Mouse (Mus musculus): ENCODE results near the gene Tasp1. TPM values are rescaled to one million over a fixed set of nuclear protein-coding genes. Genes with fewer than 3 reads are reported as not detected.
"Not testable (repeated sequence)": the region's sequence is repeated elsewhere in the genome, so short reads cannot be mapped to it uniquely, and the experiment has no call there.

The Tasp1 gene
- total RNA-seq, 2 experiments from 2014 or later = 4.5 to 4.7 TPM

DNA sequence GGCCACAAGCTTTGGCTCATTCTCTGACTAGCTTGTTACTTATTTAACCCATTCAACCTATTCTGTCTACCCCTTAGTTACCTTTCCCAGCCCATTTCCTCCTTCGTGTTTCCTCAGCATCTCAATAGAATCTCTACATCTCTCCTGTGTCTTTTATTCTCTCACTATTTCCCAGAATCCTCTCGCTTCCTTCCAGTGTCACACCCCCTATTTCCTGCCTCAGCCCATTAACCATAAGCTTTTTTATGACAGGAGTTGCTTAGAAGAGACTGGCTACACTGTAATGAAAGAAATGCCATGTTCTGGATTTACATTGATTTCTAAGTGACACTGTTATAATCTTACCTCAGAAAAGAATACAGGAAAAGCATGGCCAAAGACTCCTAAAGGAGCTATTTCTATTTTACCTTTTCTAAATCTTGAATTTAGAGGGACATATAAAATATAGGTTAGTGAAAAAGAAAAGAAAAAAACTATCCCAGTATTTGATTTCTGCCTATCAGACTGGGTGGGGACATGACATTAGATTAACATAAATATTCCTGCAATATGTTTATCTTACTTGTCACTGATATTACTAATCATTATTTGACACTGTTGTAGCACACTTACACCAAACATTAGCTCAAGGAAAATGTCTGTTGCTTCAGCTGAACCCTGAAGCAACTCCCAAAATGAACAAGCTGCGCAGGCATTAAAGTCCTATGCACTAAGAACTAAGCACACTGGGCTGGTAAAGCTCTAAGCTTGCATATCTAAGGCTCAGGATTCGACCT lies 6.3 kb downstream of the Tasp1 start:
- intact Hi-C loops (cut with DNase I; ENCODE audit: low total_unique reads) = no loop called here
- no peak for DNase-seq

DNA sequence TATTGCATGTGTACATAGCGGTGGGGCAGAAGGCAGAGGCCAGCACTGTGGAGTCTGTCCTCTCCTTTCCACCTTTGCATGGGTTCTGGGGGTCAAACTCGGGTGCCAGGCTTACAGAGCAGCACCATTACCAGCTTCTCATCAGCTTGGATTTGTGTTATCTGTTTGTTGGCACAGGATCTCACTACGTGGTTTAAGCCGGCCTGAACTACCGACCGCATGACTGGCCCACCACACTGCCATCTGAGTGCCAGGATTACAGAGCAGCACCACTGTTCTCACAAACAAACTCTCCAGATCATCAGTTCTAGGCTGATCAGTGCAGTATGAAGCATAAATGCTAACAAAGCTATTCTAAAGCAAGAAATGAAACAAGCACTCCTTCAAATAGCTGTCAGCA lies 8.5 kb downstream of the Tasp1 start:
- no peak for DNase-seq
- intact Hi-C loops (cut with DNase I; ENCODE audit: low total_unique reads) = no loop called here

GRCm38 (mm10) chr2:140051607-140052126 lies 14.9 kb downstream of the Tasp1 start:
- DNase-seq = no peak
- intact Hi-C loops (cut with DNase I; ENCODE audit: low total_unique reads) = no loop called here

DNA sequence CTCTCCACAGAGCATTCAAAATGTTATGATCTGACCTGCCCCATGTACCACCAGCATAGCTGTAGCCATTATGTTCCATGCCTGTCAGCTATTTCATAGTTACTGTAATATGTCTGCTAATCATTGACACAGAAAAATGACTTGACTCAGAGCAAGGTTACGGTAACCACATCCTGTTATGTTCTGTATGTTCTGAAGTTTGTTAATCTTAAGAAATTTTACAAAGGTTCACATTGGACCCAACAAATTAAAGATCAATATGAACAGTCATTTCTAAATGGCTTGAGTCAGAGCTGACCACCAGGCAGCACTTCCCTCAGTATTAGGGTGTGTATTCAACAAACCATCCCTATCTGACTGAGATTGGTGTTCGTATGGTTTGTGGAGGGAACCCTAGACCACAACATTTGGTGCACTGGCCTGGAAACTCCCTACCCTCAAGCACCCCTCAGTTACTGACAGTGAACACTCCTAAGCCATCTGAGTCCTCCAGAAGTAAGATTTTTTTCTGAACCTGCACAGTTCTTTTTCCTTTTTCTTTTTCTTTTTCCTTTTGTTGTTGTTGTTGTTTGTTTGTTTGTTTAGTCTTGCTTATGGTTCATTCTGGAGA lies 24.0 kb downstream of the Tasp1 start:
- DNase-seq = no peak

GRCm38 (mm10) chr2:140042081-140042480 lies 24.5 kb downstream of the Tasp1 start:
- intact Hi-C loops (cut with DNase I; ENCODE audit: low total_unique reads) = no loop called here
- DNase-seq = no peak

More for the DNA sequence above, 24.0 kb downstream of the Tasp1 start:
- intact Hi-C loops (cut with DNase I; ENCODE audit: low total_unique reads) = no loop called here

DNA sequence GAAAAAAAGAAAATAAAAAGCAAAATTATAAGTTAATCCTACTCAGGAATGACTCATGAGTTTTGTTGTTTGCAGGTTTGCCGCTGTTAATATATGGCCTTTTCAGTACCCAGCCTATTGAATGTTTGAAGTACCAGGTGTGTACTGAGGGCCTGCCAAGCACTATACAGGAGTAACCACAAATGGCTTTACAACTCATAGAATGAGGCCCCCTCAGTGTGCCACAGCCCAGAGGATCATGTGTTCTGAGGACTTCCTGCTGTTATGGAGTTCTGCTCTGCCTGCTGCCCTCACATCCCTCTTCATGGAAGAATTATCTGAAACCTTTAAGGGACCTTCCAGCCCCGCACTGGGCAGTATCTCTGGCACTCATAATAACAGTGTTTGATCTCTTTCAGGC lies 29.1 kb downstream of the Tasp1 start:
- intact Hi-C loops (cut with DNase I; ENCODE audit: low total_unique reads) = no loop called here

DNA sequence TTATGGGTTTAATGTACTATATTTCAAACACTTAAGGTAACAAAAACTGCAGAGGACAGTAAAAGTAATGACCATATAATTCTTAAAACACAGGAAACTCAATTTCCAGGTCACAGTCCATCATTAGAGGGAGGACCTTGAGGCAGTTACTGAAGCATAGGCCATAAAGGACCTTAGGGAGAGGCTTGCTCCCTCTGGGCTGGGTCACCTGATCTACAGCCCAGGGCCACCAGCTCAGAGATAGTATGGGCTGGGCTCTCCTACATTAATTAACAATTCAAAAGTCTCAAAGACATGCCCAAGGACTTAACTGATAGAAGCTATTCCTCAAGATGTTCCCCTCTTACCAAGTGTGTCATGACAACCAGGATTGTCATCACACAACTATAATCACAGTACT lies 29.8 kb downstream of the Tasp1 start:
- intact Hi-C loops (cut with DNase I; ENCODE audit: low total_unique reads) = no loop called here
- DNase-seq = no peak

More for the DNA sequence above, 29.1 kb downstream of the Tasp1 start:
- DNase-seq = no peak

DNA sequence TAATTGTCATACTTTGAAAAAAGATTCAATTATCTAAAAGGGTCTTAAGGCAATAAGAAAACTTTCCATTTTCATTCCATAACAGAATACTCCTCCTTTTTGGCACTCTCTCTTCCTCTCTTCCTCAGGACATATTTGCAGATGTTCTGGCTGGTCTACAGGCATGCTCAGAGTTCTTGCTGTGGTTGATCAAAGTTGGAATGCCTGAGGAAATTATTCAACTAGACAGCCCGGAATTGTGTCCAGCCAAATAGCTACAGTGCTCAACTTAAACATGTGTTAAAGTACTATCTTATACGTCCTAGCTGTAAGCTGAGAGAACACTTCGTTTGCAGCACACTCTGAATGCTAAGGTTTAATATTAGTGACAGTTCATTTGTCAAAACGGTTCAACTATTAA lies 41.7 kb downstream of the Tasp1 start:
- no peak for DNase-seq
- intact Hi-C loops (cut with DNase I; ENCODE audit: low total_unique reads) = no loop called here

DNA sequence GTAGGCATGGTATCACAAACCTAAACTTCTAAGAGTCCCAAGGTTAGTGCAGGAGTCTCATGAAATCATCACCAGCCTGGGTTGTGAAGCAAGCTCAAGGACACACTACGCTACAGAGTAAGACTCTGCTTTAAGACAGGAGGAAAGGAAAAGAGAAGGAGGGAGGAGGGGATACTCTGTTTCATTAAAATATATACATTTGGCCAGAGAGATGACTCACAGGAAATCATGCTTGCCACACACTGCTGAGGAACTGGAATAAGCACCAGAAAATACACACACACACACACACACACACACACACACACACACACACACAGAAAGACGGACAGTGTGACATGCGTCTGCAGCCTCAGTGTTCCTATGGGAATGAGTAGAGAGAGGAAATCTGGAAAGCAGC lies 59.2 kb downstream of the Tasp1 start:
- DNase-seq = no peak
- intact Hi-C loops (cut with DNase I; ENCODE audit: low total_unique reads) = no loop called here

DNA sequence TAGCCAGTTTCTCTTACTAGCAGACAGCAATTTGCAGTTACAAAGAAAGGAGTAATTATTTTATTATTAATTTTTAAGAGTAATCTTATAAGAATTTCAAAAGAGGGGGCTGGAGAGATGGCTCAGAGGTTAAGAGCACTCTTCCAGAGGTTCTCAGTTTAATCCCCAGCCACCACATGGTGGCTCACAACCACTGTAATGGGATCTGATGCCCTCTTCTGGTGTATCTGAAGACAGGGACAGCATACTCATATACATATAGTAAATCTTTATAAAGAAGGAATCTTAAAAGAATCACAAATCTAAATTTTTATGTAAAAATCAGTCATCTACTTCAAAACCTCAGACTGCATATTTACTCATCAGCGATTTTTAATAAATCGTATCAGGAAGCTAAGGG lies 68.4 kb downstream of the Tasp1 start:
- intact Hi-C loops (cut with DNase I; ENCODE audit: low total_unique reads) = no loop called here
- DNase-seq = no peak

DNA sequence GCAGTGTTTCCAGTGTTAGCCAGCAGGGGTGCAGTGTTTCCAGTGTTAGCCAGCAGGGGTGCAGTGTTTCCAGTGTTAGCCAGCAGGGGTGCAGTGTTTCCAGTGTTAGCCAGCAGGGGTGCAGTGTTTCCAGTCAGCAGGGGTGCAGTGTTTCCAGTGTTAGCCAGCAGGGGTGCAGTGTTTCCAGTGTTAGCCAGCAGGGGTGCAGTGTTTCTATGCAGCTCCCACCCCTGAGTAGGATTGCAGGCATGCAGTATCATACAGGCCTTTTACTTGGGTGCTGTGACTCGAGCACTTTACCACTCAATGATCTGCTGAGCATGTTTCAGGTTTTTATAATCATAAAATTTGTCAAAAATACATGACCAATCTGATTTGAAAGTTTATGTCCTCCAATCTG lies 76.7 kb downstream of the Tasp1 start:
- intact Hi-C loops (cut with DNase I; ENCODE audit: low total_unique reads); DNase-seq: not testable (repeated sequence)

- intact Hi-C loops (cut with DNase I; ENCODE audit: low total_unique reads) = loop anchor here (10.0 kb wide), 1 partner anchor 193 kb away; no protein-coding TSS in a partner anchor
- no peak for DNase-seq
Observed at GRCm38 (mm10) chr2:139967451-139967850, 99.2 kb downstream of the Tasp1 start.

GRCm38 (mm10) chr2:139966288-139966687 lies 100.3 kb downstream of the Tasp1 start:
- DNase-seq = peak; percentile 12
- intact Hi-C loops (cut with DNase I; ENCODE audit: low total_unique reads) = loop anchor here (10.0 kb wide), 1 partner anchor 191 kb away; no protein-coding TSS in a partner anchor

GRCm38 (mm10) chr2:139948843-139949242 lies 117.8 kb downstream of the Tasp1 start:
- intact Hi-C loops (cut with DNase I; ENCODE audit: low total_unique reads) = no loop called here
- no peak for DNase-seq

- intact Hi-C loops (cut with DNase I; ENCODE audit: low total_unique reads) = no loop called here
- no peak for DNase-seq
Observed at GRCm38 (mm10) chr2:139937581-139937980, 129.0 kb downstream of the Tasp1 start.

DNA sequence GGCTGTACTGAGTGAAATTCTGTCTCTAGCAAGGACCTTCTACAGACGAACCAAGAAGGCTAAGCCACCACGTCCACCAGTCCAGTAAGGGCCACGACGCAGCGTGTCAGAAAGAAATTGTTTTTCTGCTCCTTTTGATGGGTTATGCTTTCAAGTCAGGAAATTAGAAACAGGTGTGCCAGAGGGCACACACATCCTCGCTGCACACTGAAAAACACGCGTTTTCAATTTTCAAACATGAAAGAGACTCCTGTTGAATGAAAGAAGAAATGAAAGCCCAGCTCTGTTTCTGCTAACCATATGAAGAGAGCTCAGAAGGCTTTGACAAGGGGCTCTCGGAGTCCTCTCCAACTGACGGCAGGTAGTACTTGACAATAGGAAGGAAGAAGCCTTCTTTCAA lies 132.0 kb downstream of the Tasp1 start:
- no peak for DNase-seq
- intact Hi-C loops (cut with DNase I; ENCODE audit: low total_unique reads) = no loop called here

DNA sequence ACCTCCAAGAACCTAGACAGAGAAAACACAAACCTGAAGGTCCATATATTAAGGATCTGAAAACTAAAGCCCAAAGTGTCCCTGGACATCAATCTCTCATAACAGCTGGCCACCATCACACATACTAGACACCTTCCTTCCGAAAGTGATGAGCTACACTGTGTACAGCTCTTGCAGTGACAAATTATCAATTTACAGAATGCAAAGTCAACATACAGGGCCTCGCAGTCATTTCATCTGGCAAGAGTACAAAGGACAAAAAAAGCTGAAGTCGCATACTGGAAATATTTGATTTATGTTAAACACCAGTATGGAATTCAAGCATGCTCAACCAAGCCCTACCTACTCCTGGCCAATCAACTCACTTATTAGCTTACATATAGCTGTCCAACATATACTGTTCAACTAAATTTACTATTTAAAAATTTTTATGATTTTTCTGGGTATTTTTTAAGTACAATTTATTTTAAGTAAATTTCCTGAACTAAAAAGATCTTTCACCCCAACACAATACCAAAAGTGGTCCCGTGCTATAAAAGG lies 132.5 kb downstream of the Tasp1 start:
- intact Hi-C loops (cut with DNase I; ENCODE audit: low total_unique reads) = no loop called here

DNA sequence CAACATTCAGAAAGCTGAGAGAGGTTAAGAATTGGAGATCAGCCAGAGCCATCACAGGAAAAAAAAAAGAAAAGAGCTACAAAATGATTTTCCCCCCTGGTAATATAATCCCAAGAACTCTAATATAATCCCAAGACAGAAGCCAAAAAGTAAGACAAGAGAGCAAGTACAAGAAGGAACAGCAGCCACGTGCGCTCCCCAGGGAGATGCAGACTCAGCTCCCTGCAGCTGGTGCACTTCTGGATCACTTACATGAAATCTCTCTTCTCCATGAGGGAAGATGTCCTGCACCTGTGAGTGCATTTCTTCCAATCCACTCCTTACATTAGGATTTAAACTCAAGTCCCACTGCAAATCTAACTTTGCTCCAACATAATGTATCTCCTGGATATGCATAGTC lies 134.4 kb downstream of the Tasp1 start:
- intact Hi-C loops (cut with DNase I; ENCODE audit: low total_unique reads) = no loop called here
- peak; percentile 8 for DNase-seq

More for the DNA sequence above, 132.5 kb downstream of the Tasp1 start:
- DNase-seq = no peak

- intact Hi-C loops (cut with DNase I; ENCODE audit: low total_unique reads) = no loop called here
- DNase-seq = no peak
Observed at GRCm38 (mm10) chr2:139924937-139925336, 141.7 kb downstream of the Tasp1 start.

- intact Hi-C loops (cut with DNase I; ENCODE audit: low total_unique reads); DNase-seq: not testable (repeated sequence)
Observed at GRCm38 (mm10) chr2:139921395-139921794, 145.2 kb downstream of the Tasp1 start.

DNA sequence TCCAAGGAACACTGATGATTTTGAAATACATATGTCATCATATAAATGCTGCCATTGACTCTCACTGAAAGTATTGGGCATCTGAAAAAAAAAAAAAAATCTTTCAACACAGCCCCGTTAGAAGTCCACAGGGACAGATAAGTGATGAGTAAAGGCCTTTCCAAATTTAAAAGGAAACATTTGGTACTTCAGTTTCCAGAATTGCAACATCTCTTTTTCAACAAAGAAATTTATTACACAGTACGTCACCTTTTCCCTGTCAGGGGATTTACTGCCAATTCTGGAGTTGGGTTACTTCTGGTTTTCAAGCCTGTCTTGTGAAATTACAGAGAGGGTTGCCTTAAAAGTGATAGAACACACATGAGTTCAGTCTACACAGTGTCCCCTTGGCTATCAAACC lies 146.8 kb downstream of the Tasp1 start:
- DNase-seq = no peak
- intact Hi-C loops (cut with DNase I; ENCODE audit: low total_unique reads) = no loop called here
